Mouse (Mus musculus): ENCODE results near the gene Fam186b. TPM values are rescaled to one million over a fixed set of nuclear protein-coding genes. Genes with fewer than 3 reads are reported as not detected.

The Fam186b gene
- 0.28 and 0.36 TPM in 2 replicates for polyA plus RNA-seq (2012; rRNA removed)

GRCm38 (mm10) chr15:99295484-99295981 lies at the start of gene Fam186b:
Gene Fam186b (minus strand): TSS chr15:99295888.
- DNase-seq (ENCODE audit: low read depth), result peak; percentile 41
- TF ChIP-seq POLR2A (IDR thresholded peaks at IDR 0.05; ENCODE audit: borderline replicate concordance, extremely low read depth, insufficient read depth, insufficient read length, poor library complexity, severe bottlenecking) (no peak), CTCF (IDR thresholded peaks at IDR 0.05; ENCODE audit: borderline replicate concordance, extremely low read depth, insufficient read depth, insufficient read length) (no peak)

- TF ChIP-seq POLR2A (IDR thresholded peaks at IDR 0.05; ENCODE audit: borderline replicate concordance, extremely low read depth, insufficient read depth, insufficient read length, poor library complexity, severe bottlenecking) (no peak), CTCF (IDR thresholded peaks at IDR 0.05; ENCODE audit: borderline replicate concordance, extremely low read depth, insufficient read depth, insufficient read length) (no peak)
- no peak for DNase-seq (ENCODE audit: low read depth)
Measured at GRCm38 (mm10) chr15:99344961-99345360, 49.3 kb upstream of the Fam186b start.

- TF ChIP-seq POLR2A (IDR thresholded peaks at IDR 0.05; ENCODE audit: borderline replicate concordance, extremely low read depth, insufficient read depth, insufficient read length, poor library complexity, severe bottlenecking), result no peak
- no peak for TF ChIP-seq CTCF (IDR thresholded peaks at IDR 0.05; ENCODE audit: borderline replicate concordance, extremely low read depth, insufficient read depth, insufficient read length)
- DNase-seq (ENCODE audit: low read depth), result no peak
Measured at GRCm38 (mm10) chr15:99344148-99344870, 48.6 kb upstream of the Fam186b start.

GRCm38 (mm10) chr15:99343414-99344147 lies 47.9 kb upstream of the Fam186b start:
- TF ChIP-seq CTCF (IDR thresholded peaks at IDR 0.05; ENCODE audit: borderline replicate concordance, extremely low read depth, insufficient read depth, insufficient read length) (no peak), POLR2A (IDR thresholded peaks at IDR 0.05; ENCODE audit: borderline replicate concordance, extremely low read depth, insufficient read depth, insufficient read length, poor library complexity, severe bottlenecking) (no peak)
- DNase-seq (ENCODE audit: low read depth), result peak; percentile 74

GRCm38 (mm10) chr15:99342194-99342981 lies 46.7 kb upstream of the Fam186b start:
- no peak for DNase-seq (ENCODE audit: low read depth)
- TF ChIP-seq CTCF (IDR thresholded peaks at IDR 0.05; ENCODE audit: borderline replicate concordance, extremely low read depth, insufficient read depth, insufficient read length) (no peak), POLR2A (IDR thresholded peaks at IDR 0.05; ENCODE audit: borderline replicate concordance, extremely low read depth, insufficient read depth, insufficient read length, poor library complexity, severe bottlenecking) (no peak)

- TF ChIP-seq CTCF (IDR thresholded peaks at IDR 0.05; ENCODE audit: borderline replicate concordance, extremely low read depth, insufficient read depth, insufficient read length) (no peak), POLR2A (IDR thresholded peaks at IDR 0.05; ENCODE audit: borderline replicate concordance, extremely low read depth, insufficient read depth, insufficient read length, poor library complexity, severe bottlenecking) (no peak)
- DNase-seq (ENCODE audit: low read depth), result no peak
Measured at GRCm38 (mm10) chr15:99341102-99341501, 45.4 kb upstream of the Fam186b start.

GRCm38 (mm10) chr15:99339669-99340068 lies 44.0 kb upstream of the Fam186b start:
- DNase-seq (ENCODE audit: low read depth), result no peak

GRCm38 (mm10) chr15:99338916-99339315 lies 43.2 kb upstream of the Fam186b start:
- DNase-seq (ENCODE audit: low read depth), result no peak
- TF ChIP-seq POLR2A (IDR thresholded peaks at IDR 0.05; ENCODE audit: borderline replicate concordance, extremely low read depth, insufficient read depth, insufficient read length, poor library complexity, severe bottlenecking) (no peak), CTCF (IDR thresholded peaks at IDR 0.05; ENCODE audit: borderline replicate concordance, extremely low read depth, insufficient read depth, insufficient read length) (no peak)

More at GRCm38 (mm10) chr15:99339669-99340068, 44.0 kb upstream of the Fam186b start:
- TF ChIP-seq CTCF (IDR thresholded peaks at IDR 0.05; ENCODE audit: borderline replicate concordance, extremely low read depth, insufficient read depth, insufficient read length) (no peak), POLR2A (IDR thresholded peaks at IDR 0.05; ENCODE audit: borderline replicate concordance, extremely low read depth, insufficient read depth, insufficient read length, poor library complexity, severe bottlenecking) (no peak)

GRCm38 (mm10) chr15:99335801-99336320 lies 40.2 kb upstream of the Fam186b start:
- DNase-seq (ENCODE audit: low read depth), result no peak
- TF ChIP-seq POLR2A (IDR thresholded peaks at IDR 0.05; ENCODE audit: borderline replicate concordance, extremely low read depth, insufficient read depth, insufficient read length, poor library complexity, severe bottlenecking), result no peak
- no peak for TF ChIP-seq CTCF (IDR thresholded peaks at IDR 0.05; ENCODE audit: borderline replicate concordance, extremely low read depth, insufficient read depth, insufficient read length)

GRCm38 (mm10) chr15:99334500-99334899 lies 38.8 kb upstream of the Fam186b start:
- DNase-seq (ENCODE audit: low read depth), result peak; percentile 43
- TF ChIP-seq POLR2A (IDR thresholded peaks at IDR 0.05; ENCODE audit: borderline replicate concordance, extremely low read depth, insufficient read depth, insufficient read length, poor library complexity, severe bottlenecking), result no peak
- TF ChIP-seq CTCF (IDR thresholded peaks at IDR 0.05; ENCODE audit: borderline replicate concordance, extremely low read depth, insufficient read depth, insufficient read length), result no peak
